Mouse (Mus musculus): ENCODE measurements around the gene Ankrd61.

The Ankrd61 gene

GRCm38 (mm10) chr5:143893396-143893795 lies 4.1 kb downstream of the Ankrd61 start:
- DNase-seq (ENCODE audit: low spot score in 2 of 2), result no peak

- no peak for DNase-seq (ENCODE audit: low spot score in 2 of 2)
Observed at GRCm38 (mm10) chr5:143892255-143892886, 5.1 kb downstream of the Ankrd61 start.

GRCm38 (mm10) chr5:143890741-143891140 lies 6.7 kb downstream of the Ankrd61 start:
- no peak for DNase-seq (ENCODE audit: low spot score in 2 of 2)

GRCm38 (mm10) chr5:143885274-143885673 lies 12.2 kb downstream of the Ankrd61 start:
- DNase-seq (ENCODE audit: low spot score in 2 of 2), result no peak

- no peak for DNase-seq (ENCODE audit: low spot score in 2 of 2)
Observed at GRCm38 (mm10) chr5:143874571-143874970, 22.9 kb downstream of the Ankrd61 start.

- no peak for DNase-seq (ENCODE audit: low spot score in 2 of 2)
Observed at GRCm38 (mm10) chr5:143871547-143872169, 25.8 kb downstream of the Ankrd61 start.

Data from thymus, postnatal 10 days (tissue).